Mouse (Mus musculus) mouse embryonic stem cell (cell line): ENCODE data around the gene Otx2.
"Not testable (repeated sequence)": the region's sequence is repeated elsewhere in the genome, so short reads cannot be mapped to it uniquely, and the experiment has no call there.

ENCODE experiments used
- in situ Hi-C, 2 experiments: fragments of 300-500 bp; cut with MboI; formaldehyde crosslinking; loops; 1 replicate in 1 of 2; 3 replicates in 1 of 2; pipeline ENCODE4 v1.14.3; 2019 to 2020; ENCODE audit warnings: low sequenced_read_pairs in 2 of 2, low pct_unique_long_range_greater_than_20kb in 1 of 2, mixed read lengths in 1 of 2; ENCODE audit not compliant: unreplicated experiment in 1 of 2

Gene Otx2

DNA sequence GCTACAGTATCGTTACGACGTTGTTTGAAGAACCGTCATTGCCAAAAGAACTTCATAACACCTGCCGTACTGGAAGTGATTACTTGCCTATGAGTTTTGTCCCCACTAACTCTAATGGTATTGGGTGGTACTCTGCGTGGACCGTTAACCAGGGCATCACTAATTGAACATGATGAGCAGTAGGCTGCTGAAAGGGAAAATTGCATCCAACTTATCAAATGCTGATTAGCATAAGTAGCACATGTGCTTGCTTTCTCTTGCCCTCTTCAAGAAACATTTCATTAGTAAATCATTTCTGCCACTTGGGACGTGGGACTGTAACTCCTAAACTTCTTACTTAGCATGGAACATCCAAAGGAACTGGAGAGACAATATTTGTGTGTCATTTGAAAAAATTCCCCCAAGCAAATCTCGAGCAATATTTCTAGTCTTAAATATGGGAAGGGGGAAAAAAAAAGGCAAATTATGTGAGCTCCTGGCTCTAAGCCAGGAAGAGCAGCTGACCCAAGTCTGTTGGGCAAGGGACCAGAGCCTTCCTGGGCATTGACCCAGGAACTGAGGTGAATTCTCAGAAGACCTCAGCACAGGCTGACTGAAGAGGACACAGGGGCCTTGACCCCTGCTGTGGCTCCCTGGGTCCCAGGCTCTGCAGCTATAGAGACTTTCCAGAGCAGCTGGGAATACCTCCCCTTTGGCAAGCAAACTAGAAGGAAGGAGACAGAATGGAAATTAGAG, 48.9 kb downstream of the Otx2 start:
- in situ Hi-C loops: no loop called here

- in situ Hi-C loops: not testable (repeated sequence)
These were observed 50.9 kb downstream of the Otx2 start for GRCm38 (mm10) chr14:48622726-48623125.

DNA sequence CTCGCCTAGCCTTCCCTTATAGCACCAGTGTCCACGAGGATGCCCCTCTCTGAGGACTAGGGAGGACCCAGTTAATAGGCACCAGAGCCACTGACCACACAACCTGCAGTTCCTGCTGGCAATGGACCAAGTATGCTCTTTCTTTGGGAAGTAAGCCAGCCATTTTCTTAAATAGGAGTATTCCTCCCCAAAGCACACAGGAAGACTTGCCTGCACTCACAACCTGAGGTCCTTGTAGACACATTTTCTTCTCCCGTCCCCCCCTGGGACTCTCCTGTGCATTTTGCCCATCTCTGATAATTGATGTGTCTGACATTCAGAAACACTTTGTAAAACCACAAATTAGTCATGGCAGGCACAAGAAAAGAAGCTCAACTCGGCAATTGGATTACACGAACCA, 57.3 kb downstream of the Otx2 start:
- in situ Hi-C loops: no loop called here

- in situ Hi-C loops: no loop called here
These were observed 64.8 kb downstream of the Otx2 start for GRCm38 (mm10) chr14:48608641-48609310.
